Mouse (Mus musculus) kidney, adult 11 months (tissue): ENCODE measurements around the gene March6.

Experiments
- DNase-seq: peaks from one replicate; pipeline ENCODE4 v3.0.0; 2022

March6 gene

GRCm38 (mm10) chr15:31414179-31414898 is 116.5 kb downstream of the March6 start:
- DNase-seq, result peak; percentile 81

- no peak for DNase-seq
Measured at GRCm38 (mm10) chr15:31413662-31414061, 117.2 kb downstream of the March6 start.

GRCm38 (mm10) chr15:31412933-31413332 is 117.9 kb downstream of the March6 start:
- peak; percentile 37 for DNase-seq

- no peak for DNase-seq
Measured at GRCm38 (mm10) chr15:31412436-31412835, 118.4 kb downstream of the March6 start.

GRCm38 (mm10) chr15:31407490-31407889 is 123.4 kb downstream of the March6 start:
- DNase-seq, result peak; percentile 95

GRCm38 (mm10) chr15:31406881-31407280 is 124.0 kb downstream of the March6 start:
- DNase-seq, result peak; percentile 68
